Mouse (Mus musculus): Measurements from ENCODE around the gene Ubqln2.

Ubqln2 gene

DNA sequence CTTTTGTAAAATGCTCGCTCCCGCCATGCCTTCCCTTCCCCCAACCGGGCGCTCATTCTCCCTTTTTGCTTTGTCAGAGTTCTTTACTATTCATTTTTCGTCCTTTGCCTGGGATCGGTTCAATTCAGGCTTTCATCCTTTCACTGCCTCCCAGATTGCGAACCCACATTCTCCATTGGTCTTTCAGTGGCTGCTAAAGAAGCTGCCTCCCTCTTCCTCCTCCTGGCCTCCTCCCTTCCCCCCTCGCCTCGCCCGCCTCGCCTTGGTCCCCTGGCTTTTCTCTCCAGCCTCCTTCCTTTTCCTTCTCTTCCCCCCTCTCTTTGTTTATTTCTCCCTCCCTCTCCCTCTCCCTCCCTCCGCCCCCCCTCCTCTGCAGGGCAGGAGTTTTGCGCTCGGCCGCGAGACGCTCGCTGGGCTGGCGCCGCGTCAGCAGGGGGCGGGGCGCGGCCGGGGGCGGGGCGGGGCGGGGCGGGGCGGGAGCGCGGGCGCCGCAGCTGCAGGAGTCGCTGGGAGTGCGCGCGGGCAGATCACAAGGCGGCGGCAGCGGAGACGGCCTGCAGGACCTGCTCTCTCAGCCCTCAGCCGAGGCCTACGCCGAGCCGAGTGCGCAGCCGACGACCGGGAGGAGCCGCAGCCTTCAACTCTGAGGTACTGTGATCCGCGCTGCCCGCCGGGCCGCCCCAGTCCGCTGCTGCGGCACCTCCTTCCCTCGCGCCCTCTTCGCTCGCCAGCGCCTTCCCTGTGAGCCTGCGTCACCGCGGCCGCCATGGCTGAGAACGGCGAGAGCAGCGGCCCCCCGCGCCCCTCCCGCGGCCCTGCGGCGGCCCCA, at the start of gene Ubqln2:
TSS of gene Ubqln2 (plus strand) at position 540 of the 829 bp plus-strand sequence.
- DNase-seq (ENCODE audit: low spot score): peak; percentile 66

DNA sequence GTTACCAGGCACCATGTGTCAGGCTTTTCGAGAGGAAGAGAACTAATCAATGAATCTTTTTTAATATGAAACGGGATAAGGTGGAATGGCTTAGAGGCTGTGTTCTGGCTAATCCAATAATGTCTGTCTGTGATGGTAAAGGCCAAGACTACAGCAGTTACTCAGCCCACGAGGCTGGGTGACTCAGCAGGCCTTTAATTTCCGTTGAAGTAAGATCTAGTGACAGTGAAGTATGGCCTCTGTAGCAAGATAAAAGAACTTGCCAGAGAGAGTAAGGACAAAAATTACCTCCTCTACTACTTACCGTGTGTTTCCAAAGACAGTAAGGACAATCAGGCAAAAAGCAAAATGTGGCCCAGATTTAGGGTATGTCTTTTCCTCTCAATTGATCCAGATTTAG, 46.1 kb upstream of the Ubqln2 start:
- DNase-seq (ENCODE audit: low spot score): no peak

DNA sequence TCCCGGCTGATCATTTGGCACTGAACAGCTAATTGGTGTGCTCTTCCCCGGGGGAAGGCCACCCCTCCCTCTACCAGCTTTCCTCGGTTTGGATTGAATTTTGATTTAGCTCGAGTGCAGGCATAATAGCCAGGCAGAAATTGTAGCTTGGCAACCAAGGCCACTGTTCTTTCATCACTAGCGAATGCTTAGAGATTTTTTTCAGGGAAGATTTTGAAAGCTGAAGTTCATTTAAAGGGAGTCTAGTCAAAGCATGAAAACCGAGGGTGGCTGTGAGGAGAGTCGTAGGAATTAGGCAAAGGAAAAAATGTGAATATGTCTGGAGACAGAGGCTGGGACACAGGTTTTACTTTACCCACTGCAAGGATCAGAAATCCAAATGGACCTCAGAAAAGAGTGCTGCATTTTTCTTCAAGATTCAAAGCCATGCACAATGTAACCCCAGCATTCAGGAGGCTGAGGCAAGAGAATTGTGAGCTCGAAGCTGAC, 21.2 kb upstream of the Ubqln2 start:
- no peak for DNase-seq (ENCODE audit: low spot score)

DNA sequence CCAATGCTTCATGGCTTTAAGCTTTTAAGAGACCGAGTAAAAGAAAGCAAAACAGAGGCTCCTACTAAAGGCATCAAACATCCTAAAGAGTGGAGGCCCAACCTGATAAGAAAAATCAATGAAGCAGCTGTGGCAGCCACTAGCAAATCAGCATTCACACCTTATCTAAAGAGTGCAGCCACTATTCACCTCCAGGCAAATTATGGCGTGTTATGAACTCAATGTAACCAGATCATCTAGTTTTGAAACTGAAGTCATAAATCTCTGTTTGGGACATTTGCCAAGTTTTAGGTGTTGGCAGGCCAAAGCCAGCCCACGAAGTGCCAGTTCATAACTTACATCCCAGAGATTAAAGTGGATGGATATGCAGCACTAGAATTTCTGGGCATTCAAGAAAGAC, 5.7 kb upstream of the Ubqln2 start:
- DNase-seq (ENCODE audit: low spot score): no peak

- DNase-seq (ENCODE audit: low spot score): peak; percentile 6
Measured at GRCm38 (mm10) chrX:153498665-153499293, 752 bp downstream of the Ubqln2 start.

- DNase-seq (ENCODE audit: low spot score): peak; percentile 0
Measured at GRCm38 (mm10) chrX:153499294-153500046, 1.4 kb downstream of the Ubqln2 start.

DNA sequence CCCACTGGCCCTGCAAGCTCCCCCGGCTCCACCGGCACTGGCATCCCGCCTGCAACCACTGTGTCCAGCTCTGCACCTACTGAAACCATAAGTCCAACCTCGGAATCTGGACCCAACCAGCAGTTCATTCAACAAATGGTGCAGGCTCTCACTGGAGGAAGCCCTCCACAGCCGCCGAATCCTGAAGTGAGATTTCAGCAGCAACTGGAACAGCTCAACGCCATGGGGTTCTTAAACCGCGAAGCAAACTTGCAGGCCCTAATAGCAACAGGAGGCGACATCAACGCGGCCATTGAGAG, 2.0 kb downstream of the Ubqln2 start:
- DNase-seq (ENCODE audit: low spot score): peak; percentile 0

DNA sequence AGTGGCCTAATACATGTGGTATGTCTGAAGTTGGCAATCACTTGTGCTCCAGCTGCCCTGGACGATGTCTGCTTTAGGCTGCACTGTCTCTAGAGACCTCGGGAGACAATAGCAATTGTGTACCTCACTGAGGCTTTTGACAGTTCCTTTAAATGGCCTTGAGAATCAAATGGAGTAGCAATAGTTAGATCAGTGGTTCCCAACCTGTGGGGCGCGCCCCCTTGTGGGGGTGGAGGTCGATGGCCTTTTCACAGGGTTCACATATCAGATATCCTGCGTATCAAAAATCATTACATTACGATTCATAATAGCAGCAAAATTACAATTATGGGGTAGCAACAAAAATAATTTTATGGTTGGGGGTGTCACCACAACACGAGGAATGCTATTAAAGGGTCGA, 7.9 kb downstream of the Ubqln2 start:
- peak; percentile 0 for DNase-seq (ENCODE audit: low spot score)

- DNase-seq (ENCODE audit: low spot score): no peak
Measured at GRCm38 (mm10) chrX:153515491-153515890, 17.5 kb downstream of the Ubqln2 start.

DNA sequence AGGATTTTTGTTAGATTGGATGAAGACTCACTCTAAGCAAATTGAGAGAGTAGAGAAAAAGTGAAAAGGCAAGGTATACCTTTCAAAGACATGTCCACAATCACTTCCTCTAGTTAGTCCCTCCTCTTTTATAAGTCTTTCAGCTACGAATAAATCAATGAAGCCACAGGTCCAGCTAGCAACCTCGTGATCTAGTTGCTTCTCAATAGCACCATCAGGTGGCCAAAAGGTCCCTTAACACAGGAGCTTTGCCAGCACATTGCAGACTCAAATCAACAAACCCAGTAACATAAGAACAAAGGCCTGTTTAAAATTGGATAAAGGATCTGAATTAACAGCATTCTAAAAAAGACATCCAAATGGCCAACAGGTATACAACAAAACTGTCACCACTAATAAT, 30.4 kb downstream of the Ubqln2 start:
- DNase-seq (ENCODE audit: low spot score): no peak
